Mouse (Mus musculus): ENCODE measurements around the gene Bach2.

Gene Bach2

GRCm38 (mm10) chr4:32530921-32531846, 292.6 kb downstream of the Bach2 start:
- DNase-seq (ENCODE audit: low spot score): peak; percentile 24

GRCm38 (mm10) chr4:32532079-32532478, 293.5 kb downstream of the Bach2 start:
- DNase-seq (ENCODE audit: low spot score): no peak

DNA sequence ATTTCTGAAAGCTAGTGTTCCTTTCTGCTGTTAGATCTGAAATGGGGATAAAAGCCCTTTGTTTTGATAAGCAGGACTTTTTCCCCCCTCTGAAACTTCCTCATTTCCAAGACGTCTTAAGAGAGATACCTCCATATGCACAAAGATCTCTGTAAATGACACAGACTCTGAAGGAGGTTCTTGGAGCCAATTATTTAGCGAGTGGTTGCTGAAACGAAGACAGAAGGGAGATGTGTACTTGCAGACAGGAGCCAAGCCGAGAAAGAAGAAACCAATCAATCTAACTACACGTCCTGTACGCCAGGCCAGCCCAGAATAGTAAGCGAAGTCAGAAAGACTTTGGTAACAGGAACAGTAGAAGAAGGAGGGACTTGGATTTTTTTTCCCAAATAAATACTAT, 295.1 kb downstream of the Bach2 start:
- no peak for DNase-seq (ENCODE audit: low spot score)

GRCm38 (mm10) chr4:32535626-32536025, 297.0 kb downstream of the Bach2 start:
- DNase-seq (ENCODE audit: low spot score): no peak

DNA sequence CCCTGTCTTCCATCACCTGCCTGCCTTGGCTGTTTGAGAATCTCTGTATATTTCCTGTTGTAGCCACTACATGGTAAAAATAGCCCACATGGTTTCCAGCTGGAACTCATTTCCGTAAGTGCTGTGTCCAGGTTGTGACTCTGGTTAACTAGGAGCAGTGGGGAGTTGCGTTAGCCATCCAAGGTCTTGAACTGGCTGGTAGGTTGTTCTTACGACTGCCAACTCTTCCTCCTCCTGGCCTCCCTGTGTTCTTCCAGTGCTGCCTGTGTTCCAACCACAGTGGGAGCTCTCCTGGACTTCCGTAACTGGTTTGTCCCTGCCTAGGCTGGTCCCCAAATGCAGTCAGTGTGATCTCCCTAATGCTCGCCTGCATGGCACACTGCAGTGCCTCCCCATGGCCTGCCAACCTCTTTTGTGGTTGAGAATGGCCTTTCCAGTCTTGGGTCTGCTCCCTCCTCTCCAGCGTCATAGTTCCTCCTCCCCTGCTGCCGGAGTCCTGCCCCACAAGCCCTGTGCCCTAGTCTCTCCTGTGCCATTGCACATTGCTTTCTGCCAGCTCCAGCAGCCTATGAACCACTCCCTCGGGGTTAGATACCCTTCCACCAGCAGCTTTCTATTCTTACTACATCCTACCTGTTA, 298.4 kb downstream of the Bach2 start:
- no peak for DNase-seq (ENCODE audit: low spot score)

DNA sequence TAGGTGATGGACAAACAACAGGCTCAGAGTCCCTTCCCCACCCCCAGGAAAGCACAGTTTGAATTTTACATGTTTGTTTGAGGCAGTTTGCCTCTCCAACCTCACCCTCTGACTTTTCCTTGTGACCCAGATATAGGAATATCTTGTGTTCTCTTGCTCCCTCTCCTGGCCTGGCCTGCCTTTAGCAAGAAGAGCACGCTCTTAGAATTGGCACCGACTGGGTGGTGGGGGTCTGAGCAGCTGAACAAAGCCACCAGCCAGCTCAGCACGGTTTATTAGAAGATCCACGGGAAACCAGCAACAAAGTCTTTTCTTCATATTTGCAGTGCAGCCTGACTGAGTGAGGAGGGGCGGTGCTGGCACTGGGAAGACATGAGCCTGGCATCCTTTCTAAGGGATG, 299.5 kb downstream of the Bach2 start:
- peak; percentile 39 for DNase-seq (ENCODE audit: low spot score)

DNA sequence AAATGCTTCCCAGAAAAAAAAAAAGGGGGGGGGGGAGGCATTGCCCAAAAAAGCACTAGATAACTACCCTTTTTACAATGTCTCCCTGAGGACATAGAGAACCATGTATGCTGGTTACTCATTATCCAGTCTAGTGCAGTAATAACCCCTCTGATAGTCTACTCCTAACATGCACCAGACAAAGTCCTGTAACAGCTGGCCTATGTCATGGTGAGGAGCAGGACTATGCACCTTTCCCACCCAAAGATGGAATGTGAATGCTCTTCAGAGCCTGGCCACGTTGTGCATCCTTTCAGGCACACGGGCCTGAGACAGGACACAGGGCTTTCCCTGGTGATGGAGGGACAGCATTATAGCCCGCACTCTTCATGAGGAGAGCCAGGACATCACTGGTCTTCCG, 299.9 kb downstream of the Bach2 start:
- no peak for DNase-seq (ENCODE audit: low spot score)

GRCm38 (mm10) chr4:32538987-32539386, 300.4 kb downstream of the Bach2 start:
- no peak for DNase-seq (ENCODE audit: low spot score)

DNA sequence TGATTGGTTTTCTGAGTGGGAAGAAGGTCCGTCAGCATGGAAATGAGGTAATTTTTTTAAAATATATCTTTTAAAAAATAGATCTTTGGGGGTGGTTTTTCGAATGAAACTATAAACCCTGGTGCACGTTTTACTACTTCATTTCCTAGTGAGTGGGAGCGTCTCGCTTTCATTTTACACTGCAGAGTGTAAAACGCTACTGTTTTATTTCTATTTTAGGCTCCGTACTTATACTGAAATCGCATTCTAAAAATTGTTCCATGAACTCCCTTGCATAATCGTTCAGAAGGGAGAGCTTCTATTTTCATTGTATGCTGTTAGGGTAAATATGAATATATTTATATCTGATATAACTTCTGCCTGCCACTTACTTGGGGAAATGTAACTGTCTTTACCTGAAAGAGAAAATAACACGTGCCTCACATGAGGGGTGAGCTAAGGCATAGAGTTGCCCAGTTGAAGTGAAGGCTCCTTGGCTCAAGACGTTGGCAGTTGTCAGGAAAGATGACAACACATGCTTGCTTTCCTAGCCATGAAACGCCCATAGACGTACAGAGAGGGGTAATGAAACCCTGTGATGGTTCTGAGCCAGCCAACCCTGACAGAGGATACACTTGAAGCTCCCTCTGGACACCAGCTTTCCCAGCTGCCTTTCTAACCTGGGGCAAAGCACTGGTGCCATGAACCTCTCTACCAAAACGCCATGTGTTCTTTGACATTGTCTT, 306.4 kb downstream of the Bach2 start:
- DNase-seq (ENCODE audit: low spot score): no peak

DNA sequence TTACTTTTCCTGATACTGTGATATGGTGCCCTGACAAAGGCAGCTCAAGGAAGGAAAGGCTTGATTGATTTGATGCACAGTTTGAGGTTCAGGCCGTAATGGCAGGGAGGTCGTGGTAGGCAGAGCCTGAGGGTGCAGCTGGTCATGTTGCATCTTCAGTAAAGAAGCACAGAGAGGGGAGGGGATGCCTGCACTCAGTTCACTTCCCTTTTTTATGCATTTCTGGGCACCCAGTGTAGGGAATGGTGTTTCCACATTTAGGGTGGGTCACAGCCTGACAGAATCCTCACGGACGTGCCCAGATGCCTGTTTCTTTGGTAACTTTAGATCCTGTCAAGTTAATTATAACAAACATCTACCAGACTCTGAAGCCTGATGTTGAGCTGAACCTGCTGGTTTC, 306.9 kb downstream of the Bach2 start:
- no peak for DNase-seq (ENCODE audit: low spot score)

DNA sequence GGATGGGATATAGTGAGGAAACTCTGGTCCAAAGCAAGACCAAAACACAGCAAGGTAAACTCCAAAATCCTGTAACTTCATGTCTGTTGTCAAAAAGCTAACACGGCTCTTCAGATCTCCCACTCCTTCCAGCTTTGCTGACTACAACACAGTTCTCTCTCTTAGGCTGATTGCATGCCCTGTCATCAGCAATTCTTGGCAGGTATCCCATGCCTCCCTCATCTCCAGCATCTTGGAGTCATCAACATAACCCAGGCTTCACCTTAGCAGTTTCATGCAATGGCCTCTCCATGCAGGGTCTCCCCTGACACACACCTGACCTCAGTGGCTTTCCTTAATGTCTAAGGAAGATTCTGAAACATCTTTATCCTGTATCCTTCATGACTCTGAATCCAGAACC, 310.5 kb downstream of the Bach2 start:
- no peak for DNase-seq (ENCODE audit: low spot score)

DNA sequence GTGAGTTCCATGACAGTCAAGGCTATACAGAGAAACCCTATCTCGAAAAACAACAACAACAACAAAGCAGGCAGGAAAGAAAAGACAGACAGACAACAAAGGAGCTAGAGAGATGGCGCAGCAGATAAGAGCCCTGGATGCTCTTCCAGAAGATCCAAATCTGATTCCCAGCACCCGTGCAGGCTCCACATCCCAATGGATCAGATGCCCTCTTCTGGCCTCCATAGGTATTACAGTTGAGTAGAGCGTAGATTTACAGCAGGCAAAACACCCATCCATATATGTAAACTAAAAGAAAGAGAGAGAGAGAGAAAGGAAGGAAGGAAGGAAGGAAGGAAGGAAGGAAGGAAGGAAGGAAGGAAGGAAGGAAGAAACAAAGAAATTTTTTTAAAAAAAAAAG, 312.7 kb downstream of the Bach2 start:
- DNase-seq (ENCODE audit: low spot score): no peak

DNA sequence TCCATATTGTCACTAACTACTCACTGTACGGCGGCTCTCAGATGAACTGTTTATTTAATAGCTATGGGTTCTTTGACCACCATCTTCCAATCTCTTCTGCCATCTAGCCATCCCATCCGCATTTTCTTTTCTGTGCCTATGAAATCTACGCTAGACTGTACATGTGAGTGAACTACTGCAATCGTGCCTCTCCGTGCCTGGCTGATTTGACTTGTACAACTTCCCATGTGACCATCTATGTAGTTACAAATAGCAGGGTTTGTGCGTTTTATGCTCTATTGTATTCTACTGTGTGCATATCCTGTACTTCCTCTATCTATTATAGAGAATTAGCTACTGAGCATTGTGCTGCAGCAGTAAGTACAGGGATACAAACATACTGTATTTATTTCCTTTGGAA, 316.9 kb downstream of the Bach2 start:
- DNase-seq (ENCODE audit: low spot score): no peak

DNA sequence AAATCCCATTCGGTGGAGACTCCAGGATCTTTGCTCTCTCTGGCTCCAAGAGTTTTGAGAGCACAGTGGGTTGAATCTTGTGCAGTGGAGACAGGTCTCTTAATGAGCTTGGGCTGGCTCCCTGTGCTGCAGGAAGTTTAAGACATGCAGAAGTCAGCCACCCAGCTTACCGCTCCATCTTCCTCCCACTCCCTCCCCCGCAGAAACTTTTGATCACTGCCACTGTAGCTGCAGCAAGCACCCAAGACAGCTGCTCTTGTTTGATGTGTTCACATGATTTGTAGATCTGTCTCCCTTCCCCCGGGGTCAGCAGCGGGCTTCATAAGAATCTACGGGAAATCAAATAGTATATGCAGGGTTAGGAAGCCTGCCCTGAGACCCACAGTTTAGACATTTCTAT, 321.6 kb downstream of the Bach2 start:
- DNase-seq (ENCODE audit: low spot score): no peak

GRCm38 (mm10) chr4:32560724-32561554, 322.3 kb downstream of the Bach2 start:
- DNase-seq (ENCODE audit: low spot score): no peak

- peak; percentile 41 for DNase-seq (ENCODE audit: low spot score)
Measured at GRCm38 (mm10) chr4:32561555-32562095, 323.0 kb downstream of the Bach2 start.

DNA sequence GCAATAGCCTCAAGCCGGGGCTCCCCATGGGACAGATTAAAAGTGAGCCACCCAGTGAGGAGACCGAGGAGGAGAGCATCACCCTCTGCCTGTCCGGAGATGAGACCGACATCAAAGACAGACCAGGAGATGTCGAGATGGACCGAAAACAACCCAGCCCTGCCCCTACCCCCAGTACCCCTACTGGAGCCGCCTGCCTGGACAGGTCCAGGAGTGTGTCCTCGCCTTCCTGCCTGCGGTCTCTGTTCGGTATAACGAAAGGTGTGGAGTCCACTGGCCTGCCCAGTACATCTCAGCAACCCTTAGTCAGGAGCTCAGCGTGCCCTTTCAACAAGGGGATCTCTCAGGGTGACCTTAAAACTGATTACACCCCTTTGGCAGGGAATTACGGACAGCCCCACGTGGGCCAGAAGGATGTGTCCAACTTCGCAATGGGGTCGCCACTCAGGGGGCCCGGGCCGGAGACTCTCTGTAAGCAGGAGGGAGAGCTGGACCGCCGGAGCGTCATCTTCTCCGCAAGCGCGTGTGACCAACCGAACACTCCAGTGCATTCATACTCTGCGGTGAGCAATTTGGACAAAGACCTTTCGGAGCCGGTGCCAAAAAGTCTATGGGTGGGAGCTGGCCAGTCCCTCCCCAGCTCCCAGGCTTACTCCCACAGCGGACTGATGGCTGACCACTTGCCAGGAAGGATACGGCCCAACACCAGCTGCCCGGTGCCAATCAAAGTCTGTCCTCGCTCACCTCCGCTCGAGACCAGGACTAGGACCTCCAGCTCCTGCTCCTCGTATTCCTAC, 323.9 kb downstream of the Bach2 start:
- no peak for DNase-seq (ENCODE audit: low spot score)

GRCm38 (mm10) chr4:32564416-32564815, 325.8 kb downstream of the Bach2 start:
- DNase-seq (ENCODE audit: low spot score): no peak

- DNase-seq (ENCODE audit: low spot score): no peak
Measured at GRCm38 (mm10) chr4:32564918-32565317, 326.3 kb downstream of the Bach2 start.

- DNase-seq (ENCODE audit: low spot score): no peak
Measured at GRCm38 (mm10) chr4:32569054-32569453, 330.4 kb downstream of the Bach2 start.

Measured in ovary, postnatal 36 days (tissue).